Mouse (Mus musculus): ENCODE data around the gene Irak3. TPM values are rescaled to one million over a fixed set of nuclear protein-coding genes. Genes with fewer than 3 reads are reported as not detected.
A peak's percentile ranks its signal among the peaks of the same experiment; 100 is the strongest.

Gene Irak3
- polyA plus RNA-seq, 1 experiment from 2014 or later, result 0.67 TPM

- whole genome bisulfite sequencing, result 1% methylated on average over 65 of the region's 65 CpGs
- peaks cover 9% of the 10 kb centered on the region; the same call in 1 of the 2 replicates for H3K27me3 ChIP-seq
- H3K4me3 ChIP-seq, result peak within 1 kb of the TSS; percentile 52
- H3K4me2 ChIP-seq, result peak within 1 kb of the TSS; percentile 95
- ATAC-seq (ENCODE audit: borderline replicate concordance, extremely low read depth, low FRiP score, low TSS enrichment), result peak; percentile 79
- peaks cover 10% of the 10 kb centered on the region; the same call in 1 of the 2 replicates for H3K4me1 ChIP-seq
- no peaks in the 10 kb centered on the region for H3K9me3 ChIP-seq
- peak within 1 kb of the TSS; percentile 31 for H3K9ac ChIP-seq
- no peak within 1 kb of the TSS for H3K27ac ChIP-seq
- H3K36me3 ChIP-seq, result no peaks in the 10 kb centered on the region
Measured at GRCm38 (mm10) chr10:120201131-120201921, 604 bp downstream of the Irak3 start, which contains the start of gene Tmbim4. TSS of gene Tmbim4 (plus strand) at chr10:120201590.

- no peaks in the 10 kb centered on the region for H3K9me3 ChIP-seq
- H3K36me3 ChIP-seq, result no peaks in the 10 kb centered on the region
- ATAC-seq (ENCODE audit: borderline replicate concordance, extremely low read depth, low FRiP score, low TSS enrichment), result no peak
- H3K4me2 ChIP-seq, result no peak overlapping the region
- H3K4me3 ChIP-seq, result no peak overlapping the region
- 67% methylated on average over 14 of the region's 14 CpGs for WGBS
- peaks cover 9% of the 10 kb centered on the region; the same call in 1 of the 2 replicates for H3K27me3 ChIP-seq
- no peak overlapping the region for H3K27ac ChIP-seq
- H3K9ac ChIP-seq, result no peak overlapping the region
- H3K4me1 ChIP-seq, result peaks cover 10% of the 10 kb centered on the region; the same call in 1 of the 2 replicates
Measured at GRCm38 (mm10) chr10:120197061-120197835, 4.7 kb downstream of the Irak3 start.

GRCm38 (mm10) chr10:120193255-120193654, 8.7 kb downstream of the Irak3 start:
- no peaks in the 10 kb centered on the region for H3K27me3 ChIP-seq
- H3K4me2 ChIP-seq, result no peak overlapping the region
- 88% methylated on average over 8 of the region's 8 CpGs for WGBS
- no peak overlapping the region for H3K27ac ChIP-seq
- H3K4me3 ChIP-seq, result no peak overlapping the region
- no peaks in the 10 kb centered on the region for H3K4me1 ChIP-seq
- H3K36me3 ChIP-seq, result no peaks in the 10 kb centered on the region
- H3K9me3 ChIP-seq, result no peaks in the 10 kb centered on the region
- no peak for ATAC-seq (ENCODE audit: borderline replicate concordance, extremely low read depth, low FRiP score, low TSS enrichment)
- no peak overlapping the region for H3K9ac ChIP-seq

GRCm38 (mm10) chr10:120192278-120192677, 9.7 kb downstream of the Irak3 start:
- H3K9me3 ChIP-seq, result no peaks in the 10 kb centered on the region
- H3K27me3 ChIP-seq, result no peaks in the 10 kb centered on the region
- H3K4me3 ChIP-seq, result no peak overlapping the region
- no peaks in the 10 kb centered on the region for H3K36me3 ChIP-seq
- no peak overlapping the region for H3K4me2 ChIP-seq
- no peak overlapping the region for H3K9ac ChIP-seq
- WGBS, result 70% methylated on average over 4 of the region's 4 CpGs
- H3K4me1 ChIP-seq, result no peaks in the 10 kb centered on the region
- no peak overlapping the region for H3K27ac ChIP-seq
- no peak for ATAC-seq (ENCODE audit: borderline replicate concordance, extremely low read depth, low FRiP score, low TSS enrichment)

- H3K9ac ChIP-seq, result no peak overlapping the region
- H3K4me2 ChIP-seq, result no peak overlapping the region
- H3K36me3 ChIP-seq, result no peaks in the 10 kb centered on the region
- 81% methylated on average over 6 of the region's 6 CpGs for WGBS
- no peak overlapping the region for H3K27ac ChIP-seq
- no peaks in the 10 kb centered on the region for H3K4me1 ChIP-seq
- no peaks in the 10 kb centered on the region for H3K9me3 ChIP-seq
- ATAC-seq (ENCODE audit: borderline replicate concordance, extremely low read depth, low FRiP score, low TSS enrichment), result no peak
- no peak overlapping the region for H3K4me3 ChIP-seq
- H3K27me3 ChIP-seq, result no peaks in the 10 kb centered on the region
Measured at GRCm38 (mm10) chr10:120191165-120191564, 10.8 kb downstream of the Irak3 start.

- H3K36me3 ChIP-seq, result no peaks in the 10 kb centered on the region
- H3K27ac ChIP-seq, result no peak overlapping the region
- no peak overlapping the region for H3K4me3 ChIP-seq
- no peaks in the 10 kb centered on the region for H3K27me3 ChIP-seq
- H3K4me1 ChIP-seq, result no peaks in the 10 kb centered on the region
- 31% methylated on average over 6 of the region's 6 CpGs for WGBS
- no peaks in the 10 kb centered on the region for H3K9me3 ChIP-seq
- no peak overlapping the region for H3K4me2 ChIP-seq
- no peak overlapping the region for H3K9ac ChIP-seq
- ATAC-seq (ENCODE audit: borderline replicate concordance, extremely low read depth, low FRiP score, low TSS enrichment), result no peak
Measured at GRCm38 (mm10) chr10:120189782-120190181, 12.1 kb downstream of the Irak3 start.

GRCm38 (mm10) chr10:120189276-120189675, 12.7 kb downstream of the Irak3 start:
- no peak overlapping the region for H3K9ac ChIP-seq
- no peaks in the 10 kb centered on the region for H3K4me1 ChIP-seq
- H3K9me3 ChIP-seq, result no peaks in the 10 kb centered on the region
- H3K4me2 ChIP-seq, result no peak overlapping the region
- no peaks in the 10 kb centered on the region for H3K36me3 ChIP-seq
- no peaks in the 10 kb centered on the region for H3K27me3 ChIP-seq
- 56% methylated on average over 11 of the region's 11 CpGs for WGBS
- no peak overlapping the region for H3K27ac ChIP-seq
- no peak for ATAC-seq (ENCODE audit: borderline replicate concordance, extremely low read depth, low FRiP score, low TSS enrichment)
- H3K4me3 ChIP-seq, result no peak overlapping the region

- H3K4me3 ChIP-seq, result no peak overlapping the region
- H3K9me3 ChIP-seq, result no peaks in the 10 kb centered on the region
- no peaks in the 10 kb centered on the region for H3K36me3 ChIP-seq
- no peak for ATAC-seq (ENCODE audit: borderline replicate concordance, extremely low read depth, low FRiP score, low TSS enrichment)
- no peaks in the 10 kb centered on the region for H3K27me3 ChIP-seq
- 47% methylated on average over 2 of the region's 2 CpGs for WGBS
- no peaks in the 10 kb centered on the region for H3K4me1 ChIP-seq
- H3K9ac ChIP-seq, result no peak overlapping the region
- H3K27ac ChIP-seq, result no peak overlapping the region
- no peak overlapping the region for H3K4me2 ChIP-seq
Measured at GRCm38 (mm10) chr10:120188513-120188912, 13.4 kb downstream of the Irak3 start.

GRCm38 (mm10) chr10:120183342-120183741, 18.6 kb downstream of the Irak3 start:
- Histone ChIP-seq H3K4me2 (no peak overlapping the region), H3K36me3 (no peaks in the 10 kb centered on the region), H3K9me3 (no peaks in the 10 kb centered on the region), H3K27me3 (no peaks in the 10 kb centered on the region), H3K27ac (no peak overlapping the region), H3K9ac (no peak overlapping the region), H3K4me1 (no peaks in the 10 kb centered on the region), H3K4me3 (no peak overlapping the region)
- WGBS, result 67% methylated on average over 2 of the region's 2 CpGs
- no peak for ATAC-seq (ENCODE audit: borderline replicate concordance, extremely low read depth, low FRiP score, low TSS enrichment)

- no peaks in the 10 kb centered on the region for H3K27me3 ChIP-seq
- H3K36me3 ChIP-seq, result no peaks in the 10 kb centered on the region
- H3K27ac ChIP-seq, result no peak overlapping the region
- no peak overlapping the region for H3K9ac ChIP-seq
- no peak overlapping the region for H3K4me2 ChIP-seq
- 91% methylated on average over 1 of the region's 1 CpGs for WGBS
- ATAC-seq (ENCODE audit: borderline replicate concordance, extremely low read depth, low FRiP score, low TSS enrichment), result no peak
- H3K4me1 ChIP-seq, result no peaks in the 10 kb centered on the region
- H3K4me3 ChIP-seq, result no peak overlapping the region
- no peaks in the 10 kb centered on the region for H3K9me3 ChIP-seq
Measured at GRCm38 (mm10) chr10:120182887-120183286, 19.0 kb downstream of the Irak3 start.

- Histone ChIP-seq H3K27me3 (no peaks in the 10 kb centered on the region), H3K9me3 (no peaks in the 10 kb centered on the region)
- 83% methylated on average over 15 of the region's 15 CpGs for whole genome bisulfite sequencing
Measured at GRCm38 (mm10) chr10:120174192-120174705, 27.7 kb downstream of the Irak3 start.

GRCm38 (mm10) chr10:120171340-120171739, 30.6 kb downstream of the Irak3 start:
- Histone ChIP-seq H3K9ac (no peak overlapping the region), H3K4me2 (no peak overlapping the region), H3K27ac (no peak overlapping the region), H3K4me3 (no peak overlapping the region), H3K9me3 (no peaks in the 10 kb centered on the region), H3K27me3 (no peaks in the 10 kb centered on the region), H3K36me3 (no peaks in the 10 kb centered on the region), H3K4me1 (peaks cover 3% of the 10 kb centered on the region; the same call in 1 of the 2 replicates)
- WGBS, result 45% methylated on average over 5 of the region's 5 CpGs
- ATAC-seq (ENCODE audit: borderline replicate concordance, extremely low read depth, low FRiP score, low TSS enrichment), result no peak

More at GRCm38 (mm10) chr10:120174192-120174705, 27.7 kb downstream of the Irak3 start:
- Histone ChIP-seq H3K4me3 (no peak overlapping the region), H3K9ac (no peak overlapping the region), H3K27ac (no peak overlapping the region), H3K36me3 (no peaks in the 10 kb centered on the region), H3K4me2 (no peak overlapping the region), H3K4me1 (peaks cover 1% of the 10 kb centered on the region; the same call in 1 of the 2 replicates)
- no peak for ATAC-seq (ENCODE audit: borderline replicate concordance, extremely low read depth, low FRiP score, low TSS enrichment)
